In genomic region chr4:40915947-40916346, GRCm38 (mm10) we compare ENCODE assay signal across 13 mouse cellular contexts. TPM values are rescaled to one million over a fixed set of nuclear protein-coding genes. Genes with fewer than 3 reads are reported as not detected.
"Had no signal": no experiment of that assay in that cellular context is flagged by ENCODE, and none has a peak within 500 bp of the region (broad histone marks: within the 10 kb centered on the region; RNA-seq: fewer than 3 reads in every experiment).

No protein-coding gene starts in this region.

- H3K36me3 ChIP-seq: hindbrain, embryonic 15.5 days; limb, embryonic 13.5 days; midbrain, embryonic 10.5 days had no signal

- H3K9ac ChIP-seq: hindbrain, embryonic 15.5 days; limb, embryonic 13.5 days; liver, embryonic 14.5 days had no signal

- H3K27me3 ChIP-seq: hindbrain, embryonic 15.5 days; limb, embryonic 13.5 days had no signal

- ATAC-seq: intestine, embryonic 16.5 days had no signal

- H3K4me2 ChIP-seq: hindbrain, embryonic 15.5 days; limb, embryonic 13.5 days had no signal

- H3K9me3 ChIP-seq: hindbrain, embryonic 15.5 days; limb, embryonic 13.5 days; midbrain, embryonic 10.5 days had no signal

- H3K4me1 ChIP-seq: hindbrain, embryonic 15.5 days; midbrain, embryonic 10.5 days had no signal

- DNase-seq: layer of hippocampus, adult 9-11 months; layer of hippocampus, postnatal 36 days; lung, adult 2 months; lung, postnatal 4 days; midbrain, embryonic 14.5 days; right cerebral cortex, postnatal 14 days; thymus, postnatal 4 days had no signal

- H3K27ac ChIP-seq: hindbrain, embryonic 15.5 days; limb, embryonic 13.5 days; liver, embryonic 14.5 days; midbrain, embryonic 10.5 days had no signal

- H3K4me3 ChIP-seq: hindbrain, embryonic 15.5 days; limb, embryonic 13.5 days; midbrain, embryonic 10.5 days had no signal

RNA-seq across cellular contexts. Expression of gene Spink4, which starts 3.9 kb away (rescaled TPM):
- polyA plus RNA-seq: hindbrain, embryonic 15.5 days; limb, embryonic 13.5 days; midbrain, embryonic 10.5 days; midbrain, embryonic 14.5 days; neural tube, embryonic 14.5 days had no signal
